Mouse (Mus musculus): ENCODE results near the gene Tmem125.

- TF ChIP-seq CTCF (IDR thresholded peaks at IDR 0.05; ENCODE audit: control insufficient read depth, insufficient read depth, insufficient replicate concordance, low read depth, low read length) (no peak), POLR2A (IDR thresholded peaks at IDR 0.05; ENCODE audit: control insufficient read depth, low read depth, low read length) (no peak)
Observed at GRCm38 (mm10) chr4:118517497-118518146, 26.2 kb downstream of the Tmem125 start.
